Mouse (Mus musculus) kidney, adult 2 months (tissue): ENCODE results near the gene Top3b.

Experiments
- CTCF ChIP-seq: fragments of 200-500 bp; conservative IDR thresholded peaks from 2 replicates; pipeline ENCODE4 v1.5.1; 2011; ENCODE audit warnings: low read depth, mild to moderate bottlenecking, control low read depth, low read length, moderate library complexity, mixed read lengths; ENCODE audit not compliant: insufficient read depth, insufficient read length
- POLR2A ChIP-seq: fragments of 200-500 bp; IDR thresholded peaks from one replicate; pipeline ENCODE4 v1.6.1; 2011; ENCODE audit warnings: low read depth, low read length, control low read depth

DNA sequence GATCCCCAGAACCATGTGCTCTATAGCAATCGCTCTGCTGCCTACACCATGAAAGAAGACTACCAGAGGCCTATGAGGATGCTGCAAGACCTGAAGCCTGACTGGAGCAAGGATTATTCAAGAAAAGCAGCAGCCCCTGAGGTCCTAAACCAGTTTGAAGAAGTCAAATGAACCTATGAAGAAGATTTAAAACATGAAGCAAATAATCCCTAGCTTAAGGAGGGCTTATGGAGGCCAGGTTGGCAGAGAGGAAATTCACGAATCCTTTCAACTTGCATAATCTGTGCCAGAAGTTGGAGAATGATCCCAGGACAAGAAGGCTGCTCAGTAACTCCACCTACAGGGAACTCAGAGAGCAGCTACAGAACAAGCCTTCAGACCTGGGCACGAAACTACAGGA lies 18.1 kb upstream of the Top3b start:
- TF ChIP-seq CTCF = no peak
- no peak for TF ChIP-seq POLR2A
